Mouse (Mus musculus) forebrain, embryonic 14.5 days (tissue): ENCODE measurements at regions not wholly inside any gene's neighbourhood (a gene's known extent, or its start where the extent isn't known, plus 50 kb on each side); places are given as distances from the start of the nearest gene placed in this dataset.
A peak's percentile ranks its signal among the peaks of the same experiment; 100 is the strongest.

Source experiments
- ATAC-seq: fragments of 200-750 bp; cut with Nextera tagmentation; 2 replicates; pipeline ENCODE4 v1.8.0; 2017; ENCODE audit warnings: mild to moderate bottlenecking, moderate library complexity
- DNase-seq: peaks from one replicate; pipeline ENCODE4 v3.0.0-alpha.2; 2015; ENCODE audit warnings: low spot score
- H3K27ac ChIP-seq: fragments of 300-500 bp; sonication (generic); 2 replicates; pipeline ENCODE4 v1.5.1; 2014; ENCODE audit warnings: low read depth, mild to moderate bottlenecking, control low read depth, low read length, moderate library complexity
- H3K27me3 ChIP-seq: fragments of 300-500 bp; sonication (generic); replicated peaks from 2 replicates; pipeline ENCODE4 v1.6.1; 2014; ENCODE audit warnings: low read length, control low read depth, mixed read lengths; ENCODE audit not compliant: control insufficient read depth, insufficient read depth
- H3K36me3 ChIP-seq: fragments of 300-500 bp; sonication (generic); 2 replicates; pipeline ENCODE4 v1.6.1; 2014; ENCODE audit warnings: low read length, control low read depth; ENCODE audit not compliant: control insufficient read depth, insufficient read depth
- H3K4me1 ChIP-seq: fragments of 300-500 bp; sonication (generic); 2 replicates; pipeline ENCODE4 v1.6.1; 2014; ENCODE audit warnings: antibody characterized with exemption, low read length, control low read depth; ENCODE audit not compliant: control insufficient read depth, insufficient read depth
- H3K4me2 ChIP-seq: fragments of 300-500 bp; sonication (generic); 2 replicates; pipeline ENCODE4 v1.6.1; 2014; ENCODE audit warnings: mild to moderate bottlenecking, control low read depth, low read length
- H3K4me3 ChIP-seq: fragments of 300-500 bp; sonication (generic); 2 replicates; pipeline ENCODE4 v1.5.1; 2014; ENCODE audit warnings: low read depth, low read length, control low read depth
- H3K9ac ChIP-seq: fragments of 300-500 bp; sonication (generic); 2 replicates; pipeline ENCODE4 v1.6.1; 2014; ENCODE audit warnings: mild to moderate bottlenecking, low read length, control low read depth, moderate library complexity
- H3K9me3 ChIP-seq: fragments of 300-500 bp; sonication (generic); replicated peaks from 2 replicates; pipeline ENCODE4 v1.6.1; 2016; ENCODE audit warnings: low read length, control low read depth, mixed read lengths; ENCODE audit not compliant: control insufficient read depth
- WGBS: fragments of 180-500 bp; shearing (Covaris S2); extraction: QIAGEN DNeasy Blood & Tissue Kit; methylation state at CpG from one replicate; pipeline ENCODE4 v1.1.7; 2014; 5-methylcytosine and 5-hydroxymethylcytosine counted together

DNA sequence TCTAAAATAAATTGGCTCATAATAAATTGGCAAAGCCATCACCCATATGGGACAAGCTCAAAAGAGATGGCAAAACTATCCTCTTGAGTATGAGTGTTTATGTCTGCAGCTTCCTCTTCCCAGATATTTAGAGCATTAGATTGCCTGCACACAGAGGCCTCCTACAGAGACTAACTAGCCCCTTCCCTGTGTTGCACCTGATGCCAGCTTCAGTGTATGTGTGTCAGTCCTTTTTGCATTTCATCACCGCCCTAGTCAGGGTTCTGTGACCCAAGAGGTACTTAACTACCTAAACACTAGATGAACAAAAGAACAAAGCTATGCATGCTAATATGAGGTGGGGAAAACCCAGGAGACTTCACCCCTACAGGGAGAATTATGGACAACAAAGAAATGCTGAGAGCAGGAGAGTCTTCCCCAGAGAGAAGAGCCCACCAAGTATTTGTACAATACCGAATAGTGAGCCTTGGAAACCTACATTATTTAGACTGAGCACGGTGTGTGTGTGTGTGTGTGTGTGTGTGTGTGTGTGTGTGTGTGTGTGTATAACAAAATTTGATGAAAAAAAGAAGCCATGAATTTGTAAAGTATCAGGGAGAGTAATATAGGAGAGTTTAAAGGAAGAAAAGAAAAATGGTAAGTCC lies 62.5 kb downstream of the Speer2 start:
- Histone ChIP-seq H3K36me3 (no peaks in the 10 kb centered on the region), H3K4me3 (no peak overlapping the region), H3K9me3 (no peaks in the 10 kb centered on the region), H3K4me1 (no peaks in the 10 kb centered on the region), H3K9ac (no peak overlapping the region), H3K4me2 (no peak overlapping the region), H3K27ac (no peak overlapping the region), H3K27me3 (no peaks in the 10 kb centered on the region)
- no peak for ATAC-seq
- peak; percentile 2 for DNase-seq
- WGBS: 66% methylated on average over 3 of the region's 3 CpGs

DNA sequence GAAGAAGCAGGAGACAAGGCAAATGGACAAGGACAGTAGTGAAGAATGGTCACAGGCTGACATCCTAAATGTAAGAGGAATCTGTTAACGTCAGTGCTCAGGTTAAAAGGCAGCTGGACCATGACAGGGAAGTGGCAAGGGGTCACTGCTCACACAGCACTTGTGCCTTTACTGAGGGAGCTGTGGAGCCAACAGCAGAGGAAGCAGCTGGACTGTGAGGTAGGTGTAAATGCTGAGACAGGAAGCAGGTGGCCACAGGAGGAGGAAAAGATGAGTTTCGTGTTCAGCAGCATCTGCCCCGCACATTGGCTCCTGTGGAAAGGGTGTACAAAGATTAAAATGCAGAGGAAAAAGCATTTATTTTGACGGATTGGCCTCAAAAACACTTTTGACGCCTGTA lies 67.2 kb downstream of the Speer2 start:
- Histone ChIP-seq H3K4me1 (no peaks in the 10 kb centered on the region), H3K4me3 (no peak overlapping the region), H3K9ac (no peak overlapping the region), H3K36me3 (no peaks in the 10 kb centered on the region), H3K4me2 (no peak overlapping the region), H3K27me3 (no peaks in the 10 kb centered on the region), H3K27ac (no peak overlapping the region), H3K9me3 (no peaks in the 10 kb centered on the region)
- 87% methylated on average over 5 of the region's 5 CpGs for WGBS
- no peak for DNase-seq
- ATAC-seq: no peak

DNA sequence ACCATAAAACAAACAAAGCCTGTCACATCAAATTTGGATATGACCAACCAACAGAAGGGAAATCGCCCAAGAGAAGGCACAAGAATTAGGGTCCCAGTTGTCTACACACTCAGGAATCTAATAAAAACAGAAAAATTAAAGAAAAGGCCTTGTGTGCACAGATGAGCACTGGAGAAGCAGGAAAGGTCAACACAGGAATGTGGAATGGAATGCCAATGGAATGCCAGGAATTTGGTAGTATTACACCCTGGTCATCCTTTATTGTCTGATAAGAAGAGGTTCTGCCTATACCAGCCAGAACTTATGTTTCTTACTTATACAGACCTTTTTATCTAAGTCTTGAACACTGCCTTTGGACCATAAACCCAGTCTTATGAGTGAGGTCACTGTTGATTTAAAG lies 72.9 kb downstream of the Speer2 start:
- Histone ChIP-seq H3K4me2 (no peak overlapping the region), H3K9me3 (no peaks in the 10 kb centered on the region), H3K36me3 (no peaks in the 10 kb centered on the region), H3K27me3 (no peaks in the 10 kb centered on the region), H3K4me3 (no peak overlapping the region), H3K9ac (no peak overlapping the region), H3K4me1 (no peaks in the 10 kb centered on the region), H3K27ac (no peak overlapping the region)
- WGBS: 89% methylated on average over 1 of the region's 1 CpGs
- ATAC-seq (no peak), DNase-seq (no peak)

DNA sequence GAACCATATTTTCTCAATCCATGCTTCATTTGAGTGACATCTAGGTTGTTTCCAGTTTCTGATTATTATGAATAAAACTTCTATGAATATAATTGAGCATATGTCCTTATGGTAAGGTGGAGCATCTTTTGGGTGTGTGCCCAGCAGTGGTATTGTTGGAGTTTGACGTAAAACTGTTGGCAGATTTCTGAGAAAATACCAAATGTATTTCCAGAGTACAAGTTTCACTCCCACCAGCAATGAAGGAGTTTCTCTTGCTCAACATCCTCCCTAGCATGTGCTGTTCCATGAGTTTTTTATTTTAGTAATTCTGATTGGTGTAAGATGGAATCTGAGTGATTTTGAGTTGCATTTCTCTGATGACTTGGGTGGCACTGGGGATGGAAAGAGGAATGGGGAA lies 92.8 kb downstream of the Speer2 start:
- no peak for ATAC-seq

More for the DNA sequence above, 92.8 kb downstream of the Speer2 start:
- Histone ChIP-seq H3K4me3 (no peak overlapping the region), H3K36me3 (no peaks in the 10 kb centered on the region), H3K4me1 (no peaks in the 10 kb centered on the region), H3K4me2 (no peak overlapping the region), H3K9me3 (no peaks in the 10 kb centered on the region), H3K9ac (no peak overlapping the region), H3K27me3 (no peaks in the 10 kb centered on the region), H3K27ac (no peak overlapping the region)
- 89% methylated on average over 1 of the region's 1 CpGs for WGBS
- DNase-seq: no peak
